Mouse (Mus musculus) frontal cortex, postnatal 25 days (tissue): ENCODE measurements around the gene Il13ra2.
"Not testable (repeated sequence)": the region's sequence is repeated elsewhere in the genome, so short reads cannot be mapped to it uniquely, and the experiment has no call there.

Experiments
- DNase-seq, 2 experiments: peaks; one replicate each; pipeline ENCODE4 v3.0.0; 2022; ENCODE audit warnings: low spot score in 2 of 2

Il13ra2 gene

DNA sequence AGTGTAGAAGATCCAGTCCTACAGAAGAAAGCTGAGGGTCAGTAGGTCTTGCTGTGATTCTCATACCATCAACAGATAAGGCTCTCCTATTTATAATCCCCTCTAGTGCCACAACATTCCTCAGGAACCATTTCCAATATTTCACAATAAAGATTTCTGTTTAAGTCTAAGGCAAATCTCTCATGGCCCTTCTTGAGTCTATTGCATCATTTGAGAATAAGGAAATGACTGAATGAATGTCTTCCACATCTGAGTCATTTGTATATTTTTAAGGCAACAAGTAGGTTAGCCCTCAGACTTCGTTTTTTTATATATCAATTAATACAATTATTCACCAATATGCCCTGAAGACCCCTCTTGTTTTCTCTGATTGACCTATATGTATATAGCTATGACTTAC lies at the start of gene Il13ra2:
Il13ra2 (minus strand) TSS at position 64 of the 400 bp plus-strand sequence.
- no peak for DNase-seq

DNA sequence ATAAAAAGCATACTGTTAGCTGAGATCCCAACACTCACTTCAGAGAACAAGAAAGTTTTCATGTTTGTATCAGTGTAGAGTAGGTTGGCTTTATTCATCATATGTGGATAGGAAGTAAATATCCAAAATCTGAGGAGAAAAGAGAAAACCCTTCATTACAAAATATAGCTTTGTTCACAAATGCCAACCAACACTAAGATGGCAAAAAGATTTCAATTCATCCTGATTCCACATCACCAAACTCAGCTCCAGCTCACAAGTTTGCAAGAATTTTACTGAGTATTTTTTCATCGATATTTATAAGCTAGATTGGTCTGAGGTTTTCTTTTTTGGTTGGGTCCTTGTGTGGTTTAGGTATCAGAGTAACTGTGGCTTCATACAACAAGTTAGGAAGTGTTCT lies 24.6 kb upstream of the Il13ra2 start, which contains the start of gene Vmn1r239-ps:
Vmn1r239-ps (minus strand) TSS at position 101 of the 400 bp plus-strand sequence.
- not testable (repeated sequence) for DNase-seq

DNA sequence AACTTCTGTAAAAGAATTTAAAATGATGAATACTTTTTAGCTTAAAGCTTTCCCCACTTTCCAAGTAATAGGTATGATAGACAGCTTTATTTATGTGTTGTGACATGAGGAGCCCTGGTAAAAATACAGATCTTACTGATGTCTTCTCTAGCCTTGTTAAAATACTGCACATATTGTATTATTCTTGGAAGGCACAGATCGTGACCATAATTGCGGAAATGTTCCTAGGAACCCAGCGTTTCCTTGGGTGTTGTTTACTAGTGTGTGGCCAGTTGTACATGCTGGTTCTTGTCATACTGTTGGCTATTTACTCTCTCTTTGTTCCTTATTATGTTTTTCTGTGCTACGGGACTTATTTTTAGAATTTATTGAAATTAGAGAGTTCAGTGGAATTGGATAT lies 14.4 kb upstream of the Il13ra2 start:
- DNase-seq: no peak

- no peak for DNase-seq
Measured at GRCm38 (mm10) chrX:147435400-147435799, 6.4 kb upstream of the Il13ra2 start.

DNA sequence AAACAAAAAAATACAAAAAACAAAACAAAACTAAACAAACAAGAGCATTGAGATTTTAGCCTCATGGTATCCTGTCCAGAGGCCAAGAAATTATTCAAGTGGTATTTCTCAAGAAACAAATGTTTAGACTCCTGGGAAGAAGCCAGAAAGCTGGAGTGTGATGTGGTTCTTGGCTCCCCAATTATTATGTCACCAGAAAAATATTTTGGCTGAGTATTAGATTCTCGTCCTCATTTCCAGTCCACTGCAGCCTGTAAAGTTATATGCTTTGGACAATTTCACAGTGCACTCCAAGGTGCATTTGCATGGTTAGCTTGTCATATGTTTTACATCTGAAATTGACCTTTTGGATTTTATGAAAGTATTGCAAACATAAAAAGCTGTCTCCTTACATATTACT lies 761 bp upstream of the Il13ra2 start:
- DNase-seq: no peak

DNA sequence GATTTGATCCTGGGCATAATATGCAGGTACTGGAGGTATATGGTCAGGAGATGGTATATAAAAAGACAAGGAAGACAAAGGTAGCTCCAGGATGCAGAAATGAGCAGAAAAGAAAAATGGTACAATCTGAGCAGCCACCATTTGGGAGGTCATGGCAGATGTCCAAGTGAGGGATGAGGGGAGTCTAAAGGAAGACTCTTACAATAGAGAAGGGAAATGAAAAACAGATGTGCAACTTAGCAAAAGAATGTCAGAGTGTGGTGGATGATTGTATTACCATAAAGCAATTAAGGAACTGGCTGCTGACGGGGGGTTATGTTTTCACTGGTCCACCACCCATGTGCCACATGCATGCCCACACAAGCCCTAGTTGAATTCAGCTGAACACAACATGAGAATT lies 35.5 kb downstream of the Il13ra2 start:
- DNase-seq: no peak

- DNase-seq: no peak
Measured at GRCm38 (mm10) chrX:147349167-147349566, 79.8 kb downstream of the Il13ra2 start.
